Mouse (Mus musculus): ENCODE data around the gene Bcl2l15. TPM values are rescaled to one million over a fixed set of nuclear protein-coding genes. Genes with fewer than 3 reads are reported as not detected.

The Bcl2l15 gene
- polyA plus RNA-seq, 1 experiment: 0.68 TPM

DNA sequence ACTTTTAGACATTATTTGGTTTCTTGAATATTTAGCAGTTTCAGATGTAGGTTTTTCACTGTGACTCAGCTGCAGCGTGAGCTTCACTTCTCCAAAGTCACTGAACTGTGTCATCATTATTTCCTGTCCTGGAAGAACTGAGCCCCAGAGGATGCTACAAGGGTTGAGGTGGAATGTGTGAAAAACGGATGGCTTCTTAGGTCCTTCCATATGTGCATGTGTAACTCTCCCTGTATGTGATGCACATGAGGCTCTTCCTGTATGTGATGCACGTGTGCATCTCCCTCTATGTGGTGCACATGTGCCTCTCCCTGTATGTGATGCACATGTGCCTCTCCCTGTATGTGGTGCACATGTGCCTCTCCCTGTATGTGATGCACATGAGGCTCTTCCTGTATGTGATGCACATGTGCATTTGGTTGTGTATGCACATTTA, 40.3 kb downstream of the Bcl2l15 start:
- Histone ChIP-seq H3K36me3 (ENCODE audit: control insufficient read depth, insufficient read depth, low read length) (no peaks in the 10 kb centered on the region), H3K4me1 (ENCODE audit: control insufficient read depth, insufficient read depth, low read length) (no peaks in the 10 kb centered on the region), H3K4me3 (ENCODE audit: control insufficient read depth, low read depth, low read length) (no peak overlapping the region), H3K27me3 (ENCODE audit: control insufficient read depth, insufficient read depth, low read length) (no peaks in the 10 kb centered on the region), H3K27ac (ENCODE audit: control insufficient read depth, insufficient read depth, low read depth, low read length) (no peak overlapping the region)
- no peak for TF ChIP-seq CTCF (IDR thresholded peaks at IDR 0.05; ENCODE audit: control insufficient read depth, insufficient read depth, insufficient replicate concordance, low read depth, low read length)
- no peak for TF ChIP-seq POLR2A (IDR thresholded peaks at IDR 0.05; ENCODE audit: control insufficient read depth, low read depth, low read length)

DNA sequence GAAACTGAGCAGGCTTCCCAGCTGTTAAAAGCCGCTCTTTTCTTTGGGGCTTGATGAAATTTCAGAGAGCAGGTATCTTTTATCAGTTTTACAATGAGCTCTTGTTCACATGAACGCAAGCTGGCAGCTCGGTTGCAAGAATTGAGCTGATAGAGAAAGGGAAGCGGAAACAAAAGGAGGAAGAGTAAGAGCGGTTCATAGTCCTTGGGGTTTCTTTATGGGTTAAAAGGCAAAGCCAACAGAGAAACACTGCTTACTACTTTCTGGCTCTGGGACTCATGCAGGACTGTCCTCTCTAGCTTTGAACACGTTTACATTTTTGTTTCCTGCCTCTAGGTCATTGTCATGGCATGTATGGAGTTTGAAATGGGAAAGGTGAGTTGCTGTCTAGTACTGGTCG, 41.9 kb downstream of the Bcl2l15 start:
- H3K4me1 ChIP-seq (ENCODE audit: control insufficient read depth, insufficient read depth, low read length): no peaks in the 10 kb centered on the region
- H3K4me3 ChIP-seq (ENCODE audit: control insufficient read depth, low read depth, low read length): no peak overlapping the region
- no peaks in the 10 kb centered on the region for H3K36me3 ChIP-seq (ENCODE audit: control insufficient read depth, insufficient read depth, low read length)
- H3K27ac ChIP-seq (ENCODE audit: control insufficient read depth, insufficient read depth, low read depth, low read length): no peak overlapping the region
- H3K27me3 ChIP-seq (ENCODE audit: control insufficient read depth, insufficient read depth, low read length): no peaks in the 10 kb centered on the region
- TF ChIP-seq POLR2A (IDR thresholded peaks at IDR 0.05; ENCODE audit: control insufficient read depth, low read depth, low read length) (no peak), CTCF (IDR thresholded peaks at IDR 0.05; ENCODE audit: control insufficient read depth, insufficient read depth, insufficient replicate concordance, low read depth, low read length) (no peak)

DNA sequence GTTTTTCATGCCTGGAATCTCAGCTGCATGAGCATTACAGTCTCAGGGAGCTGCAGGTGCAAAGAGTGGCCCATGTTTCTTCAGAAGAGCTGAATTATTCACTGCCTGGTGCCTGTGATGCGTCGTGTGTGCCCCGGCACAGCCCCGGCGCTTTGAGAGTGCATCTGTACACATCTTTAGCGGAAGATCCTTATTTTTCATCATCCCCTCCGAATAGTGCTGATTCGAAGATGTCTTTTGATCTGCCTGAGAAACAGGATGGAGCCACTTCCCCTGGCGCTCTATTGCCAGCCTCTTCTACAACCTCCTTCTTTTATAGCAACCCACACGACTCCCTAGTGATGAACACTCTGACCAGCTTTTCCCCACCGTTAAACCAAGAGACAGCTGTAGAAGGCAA, 53.5 kb downstream of the Bcl2l15 start:
- H3K36me3 ChIP-seq (ENCODE audit: control insufficient read depth, insufficient read depth, low read length): no peaks in the 10 kb centered on the region
- TF ChIP-seq CTCF (IDR thresholded peaks at IDR 0.05; ENCODE audit: control insufficient read depth, insufficient read depth, insufficient replicate concordance, low read depth, low read length) (no peak), POLR2A (IDR thresholded peaks at IDR 0.05; ENCODE audit: control insufficient read depth, low read depth, low read length) (no peak)
- peak overlapping the region; percentile 27 for H3K4me3 ChIP-seq (ENCODE audit: control insufficient read depth, low read depth, low read length)
- H3K27ac ChIP-seq (ENCODE audit: control insufficient read depth, insufficient read depth, low read depth, low read length): no peak overlapping the region
- H3K27me3 ChIP-seq (ENCODE audit: control insufficient read depth, insufficient read depth, low read length): no peaks in the 10 kb centered on the region
- H3K4me1 ChIP-seq (ENCODE audit: control insufficient read depth, insufficient read depth, low read length): peaks cover 6% of the 10 kb centered on the region

DNA sequence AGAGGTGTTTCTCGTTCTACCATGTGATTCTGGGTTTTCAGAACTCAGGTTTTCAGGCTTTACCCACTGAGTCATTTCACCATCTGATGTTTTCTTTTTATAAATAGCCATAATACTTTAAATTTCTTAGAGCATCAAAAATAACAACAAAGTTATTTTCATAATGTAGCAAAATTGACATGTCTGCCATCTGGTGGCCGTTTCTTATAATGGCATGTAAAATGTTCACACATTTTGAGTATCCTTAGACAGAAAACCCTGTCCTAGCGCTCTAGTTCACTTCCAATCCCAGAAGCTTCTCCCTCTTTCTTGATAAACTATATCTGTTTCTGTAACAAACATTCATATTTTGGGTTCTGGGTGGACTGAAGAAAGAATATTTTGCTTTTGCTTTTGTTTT, 55.2 kb downstream of the Bcl2l15 start:
- Histone ChIP-seq H3K27ac (ENCODE audit: control insufficient read depth, insufficient read depth, low read depth, low read length) (no peak overlapping the region), H3K4me3 (ENCODE audit: control insufficient read depth, low read depth, low read length) (no peak overlapping the region), H3K36me3 (ENCODE audit: control insufficient read depth, insufficient read depth, low read length) (no peaks in the 10 kb centered on the region), H3K27me3 (ENCODE audit: control insufficient read depth, insufficient read depth, low read length) (no peaks in the 10 kb centered on the region), H3K4me1 (ENCODE audit: control insufficient read depth, insufficient read depth, low read length) (peaks cover 6% of the 10 kb centered on the region)
- TF ChIP-seq CTCF (IDR thresholded peaks at IDR 0.05; ENCODE audit: control insufficient read depth, insufficient read depth, insufficient replicate concordance, low read depth, low read length) (peak; percentile 6; the same call in 1 of the 2 replicates), POLR2A (IDR thresholded peaks at IDR 0.05; ENCODE audit: control insufficient read depth, low read depth, low read length) (no peak)

DNA sequence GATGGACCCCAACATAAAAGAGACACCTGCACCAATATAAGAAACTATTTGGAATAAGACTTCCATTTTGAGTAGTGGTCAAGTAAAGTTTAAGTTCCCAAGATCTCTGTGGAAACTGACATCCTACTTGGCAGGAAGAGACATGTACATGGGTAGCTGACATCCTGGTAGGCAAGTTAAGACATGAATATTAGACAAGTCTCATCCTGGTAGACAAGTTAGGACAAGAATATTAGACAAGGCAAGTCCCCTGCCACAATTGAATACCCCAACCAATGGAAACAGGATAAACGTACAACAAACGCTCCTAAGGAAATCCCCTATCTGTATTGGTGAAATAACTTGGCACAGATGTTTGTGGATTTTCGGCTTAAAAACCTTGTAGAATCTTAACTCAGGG, 61.0 kb downstream of the Bcl2l15 start:
- no peak overlapping the region for H3K27ac ChIP-seq (ENCODE audit: control insufficient read depth, insufficient read depth, low read depth, low read length)
- no peak overlapping the region for H3K4me3 ChIP-seq (ENCODE audit: control insufficient read depth, low read depth, low read length)
- TF ChIP-seq POLR2A (IDR thresholded peaks at IDR 0.05; ENCODE audit: control insufficient read depth, low read depth, low read length) (no peak), CTCF (IDR thresholded peaks at IDR 0.05; ENCODE audit: control insufficient read depth, insufficient read depth, insufficient replicate concordance, low read depth, low read length) (no peak)
- H3K36me3 ChIP-seq (ENCODE audit: control insufficient read depth, insufficient read depth, low read length): no peaks in the 10 kb centered on the region
- no peaks in the 10 kb centered on the region for H3K4me1 ChIP-seq (ENCODE audit: control insufficient read depth, insufficient read depth, low read length)
- no peaks in the 10 kb centered on the region for H3K27me3 ChIP-seq (ENCODE audit: control insufficient read depth, insufficient read depth, low read length)

Other genes with a start within 250 kb of the Bcl2l15 start
- not detected in 2 replicates for gene Atg4a-ps, start 186.5 kb upstream of the Bcl2l15 start, polyA plus RNA-seq (2012; rRNA removed)
- 4.1 and 4.5 TPM in 2 replicates for gene Olfml3, start 94.6 kb upstream of the Bcl2l15 start, polyA plus RNA-seq (2012; rRNA removed)
- not detected in 2 replicates for gene Gm10964, start 93.2 kb upstream of the Bcl2l15 start, polyA plus RNA-seq (2012; rRNA removed)
- gene Hipk1, start 41.0 kb upstream of the Bcl2l15 start, polyA plus RNA-seq (2012; rRNA removed): 203 and 224 TPM in 2 replicates
- 7.6 and 8.5 TPM in 2 replicates for gene Dclre1b, start 23.2 kb upstream of the Bcl2l15 start, polyA plus RNA-seq (2012; rRNA removed)
- gene Ap4b1, start 23.1 kb upstream of the Bcl2l15 start, polyA plus RNA-seq (2012; rRNA removed): 33.9 and 36.2 TPM in 2 replicates
- 2.2 TPM in 2 replicates for gene Gm43064, start 23.0 kb upstream of the Bcl2l15 start, polyA plus RNA-seq (2012; rRNA removed)
- gene Ptpn22, start 27.2 kb downstream of the Bcl2l15 start, polyA plus RNA-seq (2012; rRNA removed): 0.77 and 2.7 TPM in 2 replicates
- gene Rsbn1, start 81.5 kb downstream of the Bcl2l15 start, polyA plus RNA-seq (2012; rRNA removed): 22.1 TPM in 2 replicates
- 21.6 and 24.2 TPM in 2 replicates for gene Phtf1, start 135.5 kb downstream of the Bcl2l15 start, polyA plus RNA-seq (2012; rRNA removed)